Mouse (Mus musculus) induced T-regulatory cell, adult 2 months (primary cell): Measurements from ENCODE around the gene Vamp8.

Source experiments
- DNase-seq: peaks from one replicate; pipeline ENCODE4 v3.0.0-alpha.2; 2012; ENCODE audit warnings: low read depth

Gene Vamp8

DNA sequence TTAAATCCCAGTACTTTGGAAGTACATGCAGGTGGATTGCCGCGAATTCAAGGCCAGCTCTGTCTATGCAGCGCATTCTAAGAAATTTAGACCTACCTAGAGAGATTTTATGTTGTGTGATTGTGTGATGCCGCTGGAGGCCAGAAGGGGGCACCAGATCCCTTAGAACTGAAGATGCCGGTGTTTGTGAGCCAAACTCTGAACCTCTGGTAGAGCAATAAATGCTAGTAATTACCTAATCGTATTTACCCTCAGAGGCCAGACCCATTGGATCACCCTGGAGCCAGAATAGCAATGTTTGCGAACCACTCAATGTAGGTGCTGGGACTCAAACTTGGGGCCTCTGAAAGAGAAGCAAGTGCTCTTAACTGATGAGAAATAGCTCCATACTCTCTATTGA, 11.4 kb upstream of the Vamp8 start:
- peak; percentile 88 for DNase-seq

DNA sequence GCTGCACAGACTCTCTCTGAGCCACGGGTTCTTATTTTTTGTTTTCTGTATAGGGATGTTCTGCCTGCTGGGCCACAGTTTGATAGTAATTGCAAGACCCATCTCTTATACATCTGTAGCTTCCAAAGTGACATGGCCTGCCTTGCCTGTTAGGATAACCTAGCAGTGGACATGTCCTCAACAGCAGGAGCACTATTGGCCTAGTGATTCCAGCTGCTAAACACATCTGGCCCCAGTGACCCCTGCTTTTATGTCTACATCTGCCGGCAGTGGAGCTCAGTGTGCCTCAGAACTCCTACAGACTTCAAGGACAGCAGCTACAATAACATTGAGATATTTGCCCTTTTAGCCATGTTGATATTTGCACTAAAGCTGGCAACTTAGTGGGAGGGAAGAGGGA, 9.5 kb upstream of the Vamp8 start:
- no peak for DNase-seq

DNA sequence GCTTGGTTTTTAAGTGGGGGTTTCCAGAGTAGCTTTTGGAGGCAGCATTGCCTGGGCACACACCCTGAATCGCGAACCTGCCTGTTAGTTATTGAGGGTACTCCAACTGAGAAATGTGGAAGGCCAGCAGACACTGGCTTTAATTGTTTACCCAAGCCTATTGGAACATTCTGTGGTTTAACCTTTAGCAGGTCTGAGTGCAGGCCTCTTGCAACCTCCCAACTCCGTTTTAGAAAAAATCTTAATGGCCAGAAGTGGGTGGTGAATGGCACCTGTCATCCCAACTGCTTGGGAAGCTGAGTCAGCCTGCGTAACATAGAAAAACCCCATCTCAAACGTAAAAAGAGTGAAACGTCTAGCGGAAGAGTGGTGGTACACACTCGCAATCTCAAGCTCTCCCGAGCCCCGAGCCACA, 6.3 kb upstream of the Vamp8 start:
- no peak for DNase-seq

DNA sequence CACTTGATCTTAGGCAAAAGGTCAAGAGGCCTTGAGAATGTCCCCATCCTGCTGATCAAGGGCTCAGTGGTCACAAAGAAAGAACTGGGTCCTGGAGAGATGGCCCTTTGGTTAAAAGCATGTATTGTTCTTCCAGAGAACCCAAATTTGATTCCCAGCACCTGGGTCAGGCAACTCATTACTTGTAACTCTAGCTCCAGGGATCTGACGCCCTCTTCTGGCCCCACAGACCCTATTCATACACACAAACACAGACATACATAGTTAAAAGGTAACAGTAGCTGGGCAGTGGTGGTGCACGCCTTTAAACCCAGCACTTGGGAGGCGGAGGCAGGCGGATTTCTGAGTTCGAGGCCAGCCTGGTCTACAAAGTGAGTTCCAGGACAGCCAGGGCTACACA, 1.8 kb upstream of the Vamp8 start:
- DNase-seq = no peak

DNA sequence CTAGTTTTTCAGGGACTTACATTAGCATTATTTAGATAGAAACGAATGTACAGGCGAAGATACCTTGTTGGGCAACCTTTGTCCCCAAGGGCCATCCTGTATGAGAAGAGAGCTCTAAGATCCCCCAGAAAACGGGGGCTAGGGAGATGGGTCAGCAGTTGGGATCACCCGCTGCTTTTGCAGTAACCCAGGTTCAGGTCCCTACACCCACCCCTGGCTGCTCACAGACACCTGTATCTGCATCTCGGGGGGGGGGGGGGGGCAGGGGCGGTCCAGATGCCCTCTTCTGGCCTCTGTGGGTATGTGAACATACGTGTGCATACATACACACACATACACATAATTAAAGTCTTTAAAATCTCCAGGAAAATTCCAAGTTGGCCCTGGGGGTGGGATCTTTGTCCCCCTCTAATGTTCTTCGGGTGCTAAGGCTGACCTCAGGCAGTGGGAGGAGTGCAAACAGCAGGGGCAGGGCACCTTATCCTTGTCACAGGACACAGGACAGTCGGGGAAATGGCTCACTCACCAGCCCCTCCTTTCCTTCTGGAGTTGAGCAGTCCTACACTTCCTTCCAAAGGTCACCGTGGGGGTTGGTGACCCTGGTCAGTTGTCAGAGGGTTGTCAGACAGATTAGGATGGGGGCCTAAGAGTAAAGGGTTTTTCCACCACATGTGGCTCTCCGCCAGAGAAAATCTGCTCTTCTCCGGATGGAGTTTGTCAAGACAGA, 455 bp upstream of the Vamp8 start:
- DNase-seq = no peak

DNA sequence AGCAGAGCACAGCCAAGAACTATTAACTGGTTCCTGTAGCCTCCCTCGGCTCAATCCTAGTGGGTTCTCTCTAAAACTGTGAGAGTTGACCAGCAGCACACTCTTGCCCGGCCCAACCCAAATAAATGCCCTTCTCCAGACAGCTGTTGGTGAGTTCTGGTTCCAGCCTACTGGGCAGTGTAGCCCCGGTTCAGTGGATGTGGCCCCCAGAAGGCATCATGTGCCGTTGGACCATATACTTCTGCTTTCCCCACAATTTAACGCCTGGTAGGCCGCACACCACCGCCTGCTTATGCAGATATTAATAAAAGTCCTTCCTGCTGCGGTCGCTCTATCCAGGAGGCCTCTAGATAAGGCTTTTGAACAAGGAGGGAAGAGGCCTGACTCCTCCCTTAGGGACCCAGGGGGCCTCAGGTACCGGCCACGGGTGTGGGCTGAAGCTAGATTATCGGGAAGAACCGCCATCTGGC, 997 bp downstream of the Vamp8 start:
- no peak for DNase-seq

DNA sequence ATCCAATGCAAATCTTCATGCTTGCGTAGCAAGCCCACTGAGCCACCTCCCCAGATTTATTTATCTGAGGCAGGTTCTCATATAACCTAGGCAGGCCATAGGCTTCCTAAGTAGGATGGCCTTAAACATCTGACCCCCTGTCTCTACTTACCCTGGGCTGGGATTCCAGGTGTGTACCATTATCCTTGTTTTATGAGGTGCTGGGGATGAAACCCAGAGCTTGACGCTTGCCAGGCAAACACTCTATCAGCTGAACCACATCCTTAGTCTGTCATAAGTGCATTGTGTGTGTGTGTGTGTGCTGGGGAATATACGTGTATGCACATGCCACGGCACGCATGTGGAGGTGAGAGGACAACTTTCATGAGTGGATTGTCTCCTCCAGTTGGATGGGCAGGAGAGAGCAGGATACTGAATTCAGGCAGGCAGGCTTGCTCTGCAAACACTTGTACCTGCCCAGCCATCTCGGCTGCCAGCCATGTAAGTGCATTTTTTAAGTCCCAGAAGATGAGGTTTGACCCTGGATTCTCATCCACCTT, 1.6 kb downstream of the Vamp8 start:
- peak; percentile 20 for DNase-seq

DNA sequence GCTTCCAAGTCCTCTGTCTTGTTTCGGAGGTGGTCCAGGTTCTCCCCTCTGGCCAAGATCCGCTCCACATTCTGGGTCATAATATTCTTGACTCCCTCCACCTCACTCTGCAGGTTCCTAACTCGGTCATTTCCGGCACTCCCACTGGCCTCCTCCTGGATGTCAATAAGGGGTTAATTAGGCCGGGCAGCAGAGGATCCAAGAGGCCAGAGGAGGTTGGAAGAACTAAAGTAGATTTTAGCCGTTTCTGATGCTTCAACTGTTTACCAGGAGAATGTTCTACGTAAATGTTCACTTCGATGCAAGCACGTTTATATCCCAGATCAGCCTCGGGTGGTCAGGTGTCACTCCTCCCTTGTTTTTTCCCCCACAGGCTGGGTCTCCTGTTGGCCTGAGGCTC, 2.2 kb downstream of the Vamp8 start:
- DNase-seq = no peak

DNA sequence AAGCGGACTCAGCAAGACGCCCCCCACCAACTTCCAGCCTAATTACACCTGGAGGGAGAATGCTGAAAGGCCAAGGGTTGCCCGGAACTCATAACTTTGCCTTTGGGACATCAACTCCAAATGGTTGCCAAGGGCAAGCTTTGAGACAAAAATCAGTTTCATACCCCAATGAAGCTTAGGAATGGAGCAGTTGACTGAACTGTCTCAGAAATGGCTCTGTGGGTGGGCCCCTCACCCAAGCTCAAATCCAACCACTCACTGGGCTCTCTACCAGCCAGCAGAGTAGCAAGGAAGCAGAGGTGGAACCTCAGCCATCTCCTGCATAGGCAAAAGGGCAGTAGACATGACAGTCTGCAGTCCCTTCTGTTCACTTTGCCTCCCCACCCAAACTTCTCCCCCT, 2.7 kb downstream of the Vamp8 start:
- no peak for DNase-seq

DNA sequence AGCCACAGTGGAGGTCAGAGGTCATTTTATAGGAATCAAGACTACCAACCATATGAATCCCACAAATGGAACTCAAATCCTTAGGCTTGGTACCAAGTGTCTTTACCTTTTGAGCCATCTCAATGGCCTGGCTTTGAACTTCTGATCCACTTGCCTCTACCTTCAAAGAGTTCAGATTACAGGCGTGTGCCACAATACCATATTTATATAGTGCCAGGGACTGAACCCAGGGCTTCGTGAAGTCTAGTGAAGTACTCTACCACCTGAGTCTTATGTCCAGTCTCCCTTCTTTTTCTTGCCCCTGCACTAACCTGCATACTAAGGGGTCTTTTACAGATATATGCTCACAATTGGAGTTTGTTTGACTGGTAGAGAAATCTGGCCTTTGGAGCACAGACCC, 3.9 kb downstream of the Vamp8 start:
- no peak for DNase-seq

DNA sequence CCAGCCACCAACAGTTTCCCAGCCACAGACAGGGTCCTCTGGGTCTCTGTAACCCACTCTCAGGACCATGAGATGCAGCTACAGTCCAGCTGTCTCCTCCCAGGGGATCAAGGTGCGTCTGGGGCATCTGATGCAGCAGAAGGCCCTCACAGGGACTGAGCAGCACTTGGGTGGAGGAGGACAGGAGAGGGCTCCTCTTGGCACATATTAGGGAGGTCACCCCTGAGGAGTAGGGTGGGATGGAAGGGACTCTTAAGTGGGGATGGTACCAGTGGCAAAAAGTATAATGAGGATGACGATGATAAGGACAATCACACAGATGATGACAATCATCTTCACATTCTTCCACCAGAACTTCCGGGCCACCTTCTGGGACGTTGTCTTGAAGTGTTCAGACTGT, 5.2 kb downstream of the Vamp8 start:
- no peak for DNase-seq

DNA sequence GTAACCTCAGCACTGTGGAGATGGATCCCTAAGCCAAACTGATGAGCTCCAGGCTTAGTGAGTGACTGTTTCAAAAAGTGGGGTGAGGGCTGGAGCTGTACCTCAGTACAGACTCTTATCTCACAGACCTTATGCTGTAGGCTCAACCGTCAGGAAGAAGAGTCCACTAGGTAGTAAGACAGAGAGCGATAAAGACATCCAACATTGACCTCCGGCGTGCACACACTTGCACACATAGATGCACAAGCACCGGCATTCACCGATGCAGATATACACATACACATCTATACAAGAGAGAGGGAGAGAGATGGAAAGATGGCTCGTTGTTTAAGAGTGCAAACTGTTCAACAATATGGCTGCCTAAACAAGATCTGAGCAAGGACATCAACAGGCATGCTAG, 6.6 kb downstream of the Vamp8 start:
- DNase-seq = no peak

DNA sequence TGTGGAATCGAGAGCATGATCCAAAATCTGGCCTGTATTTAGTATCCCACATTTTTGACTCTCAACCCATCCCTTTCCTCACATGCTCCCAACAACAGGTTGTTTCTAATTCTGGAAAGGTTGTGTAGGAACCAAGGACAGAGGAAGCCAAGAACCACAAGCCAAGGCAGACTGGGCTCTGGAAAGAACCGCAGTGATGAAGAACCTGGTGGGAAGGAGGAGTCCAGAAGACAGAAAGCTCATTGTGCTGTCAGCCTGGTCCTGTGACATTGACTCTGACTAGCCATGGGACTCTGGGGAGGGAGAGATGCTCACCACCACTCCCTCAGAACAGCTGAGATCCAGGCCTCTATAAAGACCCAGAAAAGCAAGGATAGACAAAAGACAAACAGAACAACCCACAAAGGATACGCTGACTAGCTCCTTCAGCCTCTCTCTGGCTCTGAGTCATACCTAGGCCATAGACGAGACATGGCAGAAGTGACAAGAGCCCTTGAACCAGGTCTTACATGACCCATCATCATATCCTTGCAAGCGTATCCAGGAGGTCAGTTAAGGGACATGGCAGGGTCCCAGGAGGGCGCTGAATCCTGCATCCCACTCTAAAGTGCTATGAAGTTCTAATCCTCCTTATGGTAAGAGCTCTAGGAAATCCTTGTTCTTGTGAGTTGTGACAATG, 7.2 kb downstream of the Vamp8 start:
- peak; percentile 23 for DNase-seq

DNA sequence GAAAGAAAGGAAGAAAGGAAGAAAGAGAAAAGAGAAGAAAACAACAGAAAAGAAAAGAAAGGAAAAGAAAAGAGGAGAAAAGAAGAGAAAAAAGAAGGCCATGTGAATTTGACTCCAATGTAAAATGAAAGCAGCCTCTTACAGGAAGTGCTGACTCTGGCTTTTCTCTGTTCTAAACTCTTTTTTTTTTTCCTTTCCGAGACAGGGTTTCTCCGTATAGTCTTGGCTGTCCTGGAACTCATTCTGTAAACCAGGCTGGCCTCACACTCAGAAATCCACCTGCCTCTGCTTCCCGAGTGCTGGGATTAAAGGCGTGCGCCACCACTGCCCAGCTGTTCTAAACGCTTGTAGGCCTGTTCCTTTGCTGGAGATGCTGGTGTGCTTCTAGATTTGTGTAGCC, 8.0 kb downstream of the Vamp8 start:
- peak; percentile 68 for DNase-seq

DNA sequence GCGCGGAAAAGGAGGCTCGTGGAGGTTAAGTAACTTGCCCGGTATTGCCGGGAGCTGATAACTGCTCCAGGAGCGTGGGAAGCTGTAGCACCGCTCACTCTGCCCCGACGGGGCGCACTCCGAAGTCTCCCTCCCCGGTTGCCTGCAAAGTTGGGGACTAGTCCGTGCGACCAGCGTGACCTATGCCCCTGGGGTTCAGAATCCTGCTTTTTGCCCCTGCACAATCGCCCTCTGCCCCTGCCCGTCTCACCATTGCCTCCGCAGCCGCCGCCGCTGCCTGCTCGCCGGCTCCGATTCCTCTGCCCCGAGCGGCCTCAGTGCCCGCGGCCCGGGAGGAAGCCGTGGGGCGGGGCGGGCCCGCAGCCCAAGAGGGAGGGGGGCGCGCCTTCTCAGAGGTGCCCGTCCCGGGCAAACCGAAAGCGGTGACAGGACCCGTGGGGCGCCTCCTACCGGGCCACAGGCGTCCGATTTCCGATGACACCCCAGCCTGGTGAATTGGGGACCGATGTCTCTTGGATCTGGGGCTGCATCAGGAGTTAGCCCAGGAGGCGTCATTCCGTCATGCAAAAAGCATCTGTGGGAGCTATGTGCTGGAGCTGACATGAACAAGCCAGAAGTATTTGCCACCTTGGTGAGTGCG, 10.3 kb downstream of the Vamp8 start, which contains the start of gene Vamp5:
Gene Vamp5, minus strand, starts transcription at position 338 of the 640 bp plus-strand sequence.
- peak; percentile 94 for DNase-seq

DNA sequence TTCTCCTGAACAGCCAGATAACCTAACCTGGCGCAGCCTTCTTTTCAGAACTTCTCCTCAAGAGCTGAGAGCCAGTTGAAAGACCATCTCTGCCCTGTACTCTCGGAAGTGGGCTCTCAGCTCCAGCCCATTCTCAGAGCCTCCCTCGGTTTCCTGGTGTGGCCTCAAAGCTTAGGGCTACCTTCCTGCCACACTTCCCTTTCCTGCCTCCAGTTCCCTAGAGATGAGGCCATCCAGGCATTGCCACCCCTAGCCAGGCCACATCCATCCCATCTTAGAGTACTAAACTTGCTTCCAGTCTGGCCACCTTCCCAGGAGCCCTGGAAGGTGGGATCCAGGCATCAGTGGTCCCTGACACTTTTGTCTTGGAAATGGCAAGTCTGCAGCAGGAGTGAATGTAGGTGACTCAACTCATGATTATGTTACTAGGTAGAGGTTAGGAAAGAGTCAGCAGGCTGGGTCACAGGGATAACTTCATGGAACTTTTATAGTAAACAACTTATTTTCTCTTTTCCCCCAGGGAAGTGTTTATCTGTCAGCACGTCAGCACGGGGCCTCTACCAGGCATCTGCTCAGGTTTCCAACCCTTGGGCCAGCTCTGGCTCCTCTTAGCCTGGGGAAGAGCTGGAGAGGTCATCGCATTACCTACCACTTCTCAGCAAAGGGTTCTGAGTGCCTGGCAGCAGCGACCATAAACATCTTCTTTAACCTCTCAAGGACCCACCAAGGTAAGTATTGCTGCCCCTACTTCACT, 10.9 kb downstream of the Vamp8 start:
- DNase-seq = peak; percentile 37

DNA sequence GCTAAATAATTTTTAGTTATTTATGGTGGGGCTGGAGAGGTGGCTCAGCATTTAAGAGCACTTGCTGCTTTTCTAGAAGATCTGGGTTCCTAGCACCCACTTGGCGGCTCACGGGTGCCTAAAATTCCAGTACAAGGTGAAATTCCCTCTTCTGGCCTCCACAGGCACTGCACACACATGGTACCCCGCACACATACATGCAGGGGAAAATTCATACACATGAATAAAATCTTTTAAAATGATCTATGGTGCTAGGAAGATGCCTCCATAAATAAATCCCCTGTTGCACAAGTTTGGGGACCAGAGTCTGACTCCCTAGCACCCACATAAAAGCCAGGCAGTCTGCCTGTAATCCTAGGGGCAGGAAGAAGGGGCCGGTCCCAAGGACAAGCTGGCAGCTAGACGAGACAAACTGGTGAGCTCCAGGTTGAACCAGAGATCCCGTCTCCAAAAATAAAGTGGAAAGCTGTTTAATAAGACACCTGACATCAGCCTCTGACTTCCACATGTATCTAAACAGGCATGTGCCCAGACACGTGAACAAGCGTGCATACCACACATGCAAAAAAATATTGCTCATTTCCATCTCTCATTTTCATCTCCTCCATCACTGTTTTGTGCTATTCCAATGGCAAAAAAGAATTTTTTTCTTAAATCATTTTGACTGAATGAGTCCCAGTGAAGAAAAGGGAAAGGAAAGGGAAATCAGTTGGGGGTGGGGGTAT, 11.8 kb downstream of the Vamp8 start:
- DNase-seq = no peak

DNA sequence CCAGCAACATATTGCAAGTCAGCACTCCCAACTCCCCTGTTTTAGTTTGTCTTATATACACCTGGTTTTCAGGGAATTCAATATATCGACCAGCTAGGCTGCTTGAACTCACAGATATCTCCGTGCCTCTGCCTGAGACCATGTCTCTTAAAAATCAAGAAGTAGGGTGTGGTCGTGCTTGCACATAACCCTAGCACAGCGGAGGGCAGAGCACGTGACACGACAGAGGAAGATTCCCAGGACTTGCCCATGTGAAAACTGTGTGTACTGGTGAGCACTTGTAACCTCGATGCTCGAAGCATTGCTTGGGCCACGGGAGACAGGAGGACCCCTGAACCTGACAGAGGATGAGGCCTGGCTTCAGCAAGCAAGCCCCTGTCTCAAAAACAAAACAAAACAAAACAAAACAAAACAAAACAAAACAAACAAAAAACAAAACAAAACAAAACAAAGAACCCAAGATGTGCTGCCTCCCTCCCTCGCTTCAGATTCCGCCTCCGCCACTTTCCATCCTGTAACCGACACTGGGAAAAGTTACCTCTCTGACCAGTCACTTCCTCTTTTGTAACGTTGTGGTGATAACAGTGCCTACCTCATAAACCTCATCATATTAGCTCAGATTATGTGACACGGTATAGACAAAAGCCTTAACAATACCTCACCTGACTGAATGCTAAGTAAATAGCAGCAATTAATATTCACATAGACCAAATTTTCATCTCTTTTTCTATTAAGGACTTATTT, 15.5 kb downstream of the Vamp8 start:
- DNase-seq = peak; percentile 69

DNA sequence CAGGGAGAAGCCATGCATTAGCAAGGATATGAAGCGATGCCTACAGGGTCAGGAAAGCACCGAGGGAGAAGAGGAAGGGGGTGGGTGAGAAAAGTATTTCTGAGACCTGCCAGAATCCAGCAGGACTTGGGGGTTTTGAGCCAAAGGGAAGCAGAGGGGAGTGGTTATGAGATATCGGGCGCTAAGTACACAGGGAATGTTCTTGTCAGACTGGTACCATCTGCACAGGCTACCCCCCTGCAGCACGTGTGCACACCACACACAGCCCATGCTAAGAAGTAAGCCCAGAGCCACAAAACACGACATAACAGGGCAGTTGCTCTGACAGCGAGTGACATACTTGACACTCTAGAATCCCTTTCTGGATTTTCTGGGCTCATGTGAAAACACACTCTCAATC, 16.3 kb downstream of the Vamp8 start:
- DNase-seq = no peak

DNA sequence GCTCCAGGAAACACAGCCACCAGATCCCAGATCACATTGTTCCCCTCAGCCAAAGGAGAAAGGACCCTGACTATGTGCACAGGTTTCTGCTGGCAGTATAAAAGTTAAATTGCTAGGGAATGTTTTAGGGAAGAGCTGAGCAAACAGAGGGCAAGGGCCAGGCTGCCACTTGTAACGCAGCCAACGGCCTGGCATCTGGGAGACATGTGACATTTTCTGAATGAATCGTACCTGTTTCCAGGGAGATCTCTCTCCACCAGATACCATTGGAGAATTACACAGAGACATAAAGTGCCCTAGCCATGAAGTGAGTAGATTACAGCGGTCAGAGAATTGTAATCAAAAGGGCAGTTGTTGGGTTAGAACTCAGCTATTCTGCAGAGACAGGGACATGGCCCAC, 17.3 kb downstream of the Vamp8 start:
- DNase-seq = no peak

DNA sequence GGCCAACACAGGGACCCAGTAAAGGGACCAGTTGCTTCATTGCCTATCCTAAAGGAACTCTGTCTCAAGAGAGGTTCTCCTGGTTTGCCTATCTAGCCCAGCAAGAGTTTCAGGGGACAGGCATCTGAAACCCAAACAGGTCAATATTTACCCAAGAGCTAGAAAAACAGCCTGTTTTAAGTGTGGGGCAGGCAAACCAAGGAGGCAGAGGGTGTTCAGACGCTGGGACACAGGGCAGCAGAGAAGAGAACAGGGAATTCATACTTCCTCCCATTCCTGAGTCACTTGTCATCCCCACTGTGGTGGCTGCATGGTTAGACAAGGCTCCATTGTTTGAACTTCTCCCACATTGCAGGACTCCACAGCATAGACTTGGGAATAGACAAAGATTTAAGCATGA, 18.9 kb downstream of the Vamp8 start:
- no peak for DNase-seq
